Mouse (Mus musculus) adrenal gland (tissue): ENCODE results near the gene Med10.

Source experiments
- intact Hi-C: fragments of 180-260 bp; cut with DNase I; formaldehyde crosslinking; loops from one replicate; pipeline ENCODE4 v1.15.1; 2025
- long read RNA-seq, 2 experiments: library from polyadenylated mRNA; unstranded; transcript quantifications; one replicate each; pipeline ENCODE4 v2.0.0; 2020; ENCODE audit warnings: borderline replicate concordance in 1 of 2; ENCODE audit not compliant: insufficient replicate concordance in 1 of 2

Med10 gene
- long read RNA-seq, experiment 1, transcript Med10-201 (4 exons, 913 nt), result major isoform, 51 of 55 reads
- long read RNA-seq, experiment 1, partial matches to known transcripts, result 0 of 55 reads
- long read RNA-seq, experiment 1, other reads (novel, unspliced or antisense), result 1 of 55 reads
- long read RNA-seq, experiment 2, transcript Med10-201 (4 exons, 913 nt), result major isoform, 78 of 89 reads
- long read RNA-seq, experiment 2, partial matches to known transcripts, result 0 of 89 reads
- long read RNA-seq, experiment 2, other reads (novel, unspliced or antisense), result 4 of 89 reads

DNA sequence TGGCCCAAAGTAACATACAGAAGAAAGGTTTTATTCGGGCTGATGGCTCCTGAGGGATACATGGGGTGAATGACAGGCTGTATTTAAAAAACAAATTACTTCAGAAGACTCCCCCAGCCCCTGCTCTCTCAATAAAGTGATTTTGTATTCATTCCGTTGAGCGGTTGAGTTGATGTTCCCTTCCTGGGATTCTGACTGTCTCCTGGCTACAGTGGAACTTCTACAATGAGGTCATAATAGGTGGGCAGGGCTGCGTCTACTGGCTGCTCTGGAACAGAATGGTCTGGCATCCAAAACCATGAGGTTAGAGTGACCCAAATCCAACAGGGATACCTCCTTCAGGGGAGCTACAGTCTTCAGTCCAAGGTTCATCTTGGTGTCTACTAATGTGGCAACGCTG is at the start of gene Med10:
Med10 (plus strand) TSS at position 301 of the 400 bp plus-strand sequence.
- intact Hi-C loops, result no loop called here

GRCm38 (mm10) chr13:69752875-69753274 is 49.3 kb upstream of the Med10 start:
- intact Hi-C loops, result no loop called here

- intact Hi-C loops, result no loop called here
These were observed 43.2 kb upstream of the Med10 start for GRCm38 (mm10) chr13:69758979-69759378.

GRCm38 (mm10) chr13:69761393-69761792 is 40.8 kb upstream of the Med10 start:
- intact Hi-C loops, result no loop called here

GRCm38 (mm10) chr13:69764646-69765045 is 37.5 kb upstream of the Med10 start:
- intact Hi-C loops, result no loop called here

GRCm38 (mm10) chr13:69768152-69768551 is 34.0 kb upstream of the Med10 start:
- intact Hi-C loops, result no loop called here

DNA sequence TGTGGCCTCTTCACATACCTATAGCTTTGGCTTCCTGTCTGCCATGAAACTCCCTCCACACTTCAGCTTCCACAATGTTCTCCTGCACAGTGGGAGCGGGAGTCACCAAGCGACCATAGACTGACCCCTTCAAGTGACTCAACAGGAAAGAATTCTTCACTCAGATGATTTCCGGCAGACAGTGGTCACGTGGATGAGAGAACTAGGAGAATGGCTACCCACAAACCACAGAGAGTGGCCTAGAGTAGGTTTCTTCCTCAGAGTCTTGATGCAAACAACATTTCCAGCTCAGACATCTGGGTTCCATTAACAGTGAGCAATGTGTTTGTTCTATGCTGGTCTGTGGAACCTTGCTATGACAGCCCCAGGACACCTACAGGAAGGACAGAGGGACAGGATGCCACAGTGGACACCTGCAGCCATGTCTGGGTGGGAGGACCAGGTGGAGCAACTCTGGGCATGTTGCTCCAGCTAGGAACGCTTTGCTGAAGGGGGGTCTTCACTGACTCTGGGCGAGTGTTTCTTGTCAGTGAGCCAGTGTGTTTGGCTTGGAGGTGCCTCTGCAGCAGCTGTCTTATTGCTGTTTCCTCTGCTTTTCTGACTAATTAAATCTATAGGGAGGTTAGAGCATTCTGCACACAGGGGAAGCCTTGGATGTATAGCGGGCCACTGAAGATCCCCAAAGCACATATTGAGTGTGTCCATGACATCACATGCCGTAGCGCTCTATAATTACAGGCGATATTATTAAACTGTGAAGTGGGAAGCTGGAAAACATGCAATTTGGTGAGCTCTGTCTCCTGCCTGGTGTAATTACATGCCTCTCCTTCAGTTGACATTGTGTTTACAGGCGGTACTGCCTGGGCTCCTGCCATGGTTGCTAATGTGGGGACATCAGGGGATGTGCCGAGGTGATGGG is 31.4 kb upstream of the Med10 start:
- intact Hi-C loops, result no loop called here

DNA sequence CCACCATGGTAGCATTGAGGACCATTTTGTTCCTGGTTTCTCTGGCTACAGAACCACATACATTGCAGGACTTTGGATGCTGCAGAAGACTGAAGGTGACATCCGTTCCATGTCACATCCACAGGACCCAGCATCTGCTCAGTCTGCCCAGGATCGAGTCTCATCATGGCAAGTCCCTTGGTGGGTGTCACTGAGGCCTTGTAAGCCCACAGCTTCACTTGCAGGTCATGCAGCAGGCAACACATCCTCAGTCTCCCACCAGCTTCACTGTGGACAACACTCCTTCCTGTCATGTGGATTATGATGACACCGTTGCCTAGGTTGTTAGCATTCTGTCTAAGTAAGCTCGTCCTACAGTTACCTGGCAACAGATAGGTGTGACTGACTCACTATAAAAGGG is 29.8 kb upstream of the Med10 start:
- intact Hi-C loops, result no loop called here

DNA sequence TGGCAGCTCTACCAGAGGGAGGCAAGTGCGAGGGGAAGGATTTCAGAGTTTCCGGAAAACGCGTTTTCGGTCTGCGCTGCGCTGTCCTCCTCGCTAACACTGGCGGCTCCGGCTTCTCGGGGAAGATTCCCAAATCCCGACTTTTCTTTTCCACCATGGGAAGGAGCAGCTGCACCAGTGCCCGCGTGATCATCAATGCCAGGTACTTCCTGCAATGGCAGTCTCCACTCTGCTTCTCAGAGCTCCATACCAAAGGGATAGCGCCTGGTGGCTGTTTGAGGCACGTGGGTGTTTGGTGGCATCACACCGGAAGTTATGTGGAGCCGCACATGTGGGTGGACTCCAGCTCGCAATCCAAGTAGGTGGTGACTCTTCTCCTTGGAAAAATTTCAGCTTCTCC is 24.0 kb upstream of the Med10 start:
- intact Hi-C loops, result no loop called here

- intact Hi-C loops, result no loop called here
These were observed 13.5 kb upstream of the Med10 start for GRCm38 (mm10) chr13:69788704-69789103.

DNA sequence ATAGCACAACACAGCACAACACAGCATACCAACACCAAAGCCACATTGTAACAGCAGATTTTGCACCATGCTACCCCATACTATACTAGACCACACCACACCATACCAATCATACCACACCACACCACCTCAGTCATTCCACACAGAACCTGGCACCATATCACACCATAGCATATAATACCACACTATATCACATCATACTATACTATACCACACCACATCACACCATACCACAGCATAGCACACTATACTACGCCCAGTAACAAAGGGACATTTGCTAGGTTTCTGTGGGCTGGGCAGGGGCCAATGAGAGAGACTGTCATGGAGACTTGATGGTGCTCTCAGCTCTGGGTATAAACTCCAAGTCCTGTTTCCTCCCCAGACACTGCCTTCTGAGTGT is 10.4 kb upstream of the Med10 start:
- intact Hi-C loops, result no loop called here

GRCm38 (mm10) chr13:69792541-69793009 is 9.6 kb upstream of the Med10 start:
- intact Hi-C loops, result no loop called here

- intact Hi-C loops, result no loop called here
These were observed 7.4 kb upstream of the Med10 start for GRCm38 (mm10) chr13:69794808-69795207.

DNA sequence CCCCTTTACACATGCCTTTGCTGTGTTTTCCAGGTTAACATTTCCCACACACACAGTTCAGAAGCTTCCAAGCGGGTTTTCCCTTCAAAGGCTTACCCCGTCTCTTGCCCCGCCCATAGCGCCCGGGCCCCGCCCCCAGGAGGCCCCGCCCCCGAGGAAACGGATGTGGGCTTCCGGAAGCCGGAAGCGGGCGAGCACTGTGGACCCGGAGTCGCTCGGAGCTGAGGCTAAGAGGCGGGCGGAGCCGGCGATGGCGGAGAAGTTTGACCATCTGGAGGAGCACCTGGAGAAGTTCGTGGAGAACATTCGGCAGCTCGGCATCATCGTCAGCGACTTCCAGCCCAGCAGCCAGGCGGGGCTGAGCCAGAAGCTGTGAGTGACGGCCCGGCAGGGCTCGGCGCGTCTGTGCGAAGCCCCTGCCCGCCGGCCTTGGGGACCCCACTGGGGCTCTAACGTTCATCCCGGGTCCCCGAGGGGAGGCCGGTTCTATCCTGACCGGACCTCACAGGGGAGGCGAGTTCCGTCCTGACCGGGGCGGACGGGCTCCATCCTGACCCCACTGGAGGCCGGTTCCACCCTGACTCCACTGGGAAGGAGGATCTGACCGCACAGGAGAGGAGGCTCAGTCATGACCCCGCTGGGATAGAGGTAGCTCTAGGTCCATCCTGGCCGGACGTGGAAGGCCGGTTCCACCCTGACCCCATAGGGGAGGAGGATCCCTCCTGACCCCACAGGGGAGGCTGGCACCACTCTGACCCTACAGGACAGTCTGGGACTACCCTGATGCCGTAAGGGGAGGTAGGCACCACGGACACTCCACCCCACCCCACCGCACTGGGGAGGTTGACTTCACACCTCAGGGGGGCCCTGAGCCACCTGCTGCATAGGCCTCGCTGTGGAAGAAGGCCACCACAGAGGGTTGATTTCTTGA is 7.8 kb downstream of the Med10 start:
- intact Hi-C loops, result no loop called here

- intact Hi-C loops, result no loop called here
These were observed 8.9 kb downstream of the Med10 start for GRCm38 (mm10) chr13:69810936-69811680.

DNA sequence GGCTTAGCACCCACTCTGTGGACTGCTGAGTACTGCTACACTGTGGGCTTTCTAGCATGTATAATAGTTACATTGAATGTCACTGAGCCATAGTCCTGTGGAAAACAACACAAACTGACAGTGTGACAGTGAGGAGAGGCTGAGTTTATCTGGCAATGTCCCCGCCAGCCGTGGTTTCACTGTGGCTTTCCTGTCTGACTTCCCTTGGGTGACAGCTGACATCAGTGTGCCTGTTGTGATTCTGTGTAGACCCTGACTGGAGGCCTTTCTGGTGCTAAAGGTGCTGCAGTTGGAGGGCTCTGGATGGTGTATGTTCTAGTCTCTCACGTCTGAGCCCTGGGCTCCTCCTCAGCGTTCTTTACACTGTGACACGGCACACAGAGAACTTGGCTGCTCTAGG is 11.7 kb downstream of the Med10 start:
- intact Hi-C loops, result no loop called here

- intact Hi-C loops, result no loop called here
These were observed 16.1 kb downstream of the Med10 start for GRCm38 (mm10) chr13:69818306-69818705.

- intact Hi-C loops, result loop anchor here (10.0 kb wide), 1 partner anchor 336 kb away; no protein-coding TSS in a partner anchor
These were observed 19.1 kb downstream of the Med10 start for GRCm38 (mm10) chr13:69821169-69821822.

DNA sequence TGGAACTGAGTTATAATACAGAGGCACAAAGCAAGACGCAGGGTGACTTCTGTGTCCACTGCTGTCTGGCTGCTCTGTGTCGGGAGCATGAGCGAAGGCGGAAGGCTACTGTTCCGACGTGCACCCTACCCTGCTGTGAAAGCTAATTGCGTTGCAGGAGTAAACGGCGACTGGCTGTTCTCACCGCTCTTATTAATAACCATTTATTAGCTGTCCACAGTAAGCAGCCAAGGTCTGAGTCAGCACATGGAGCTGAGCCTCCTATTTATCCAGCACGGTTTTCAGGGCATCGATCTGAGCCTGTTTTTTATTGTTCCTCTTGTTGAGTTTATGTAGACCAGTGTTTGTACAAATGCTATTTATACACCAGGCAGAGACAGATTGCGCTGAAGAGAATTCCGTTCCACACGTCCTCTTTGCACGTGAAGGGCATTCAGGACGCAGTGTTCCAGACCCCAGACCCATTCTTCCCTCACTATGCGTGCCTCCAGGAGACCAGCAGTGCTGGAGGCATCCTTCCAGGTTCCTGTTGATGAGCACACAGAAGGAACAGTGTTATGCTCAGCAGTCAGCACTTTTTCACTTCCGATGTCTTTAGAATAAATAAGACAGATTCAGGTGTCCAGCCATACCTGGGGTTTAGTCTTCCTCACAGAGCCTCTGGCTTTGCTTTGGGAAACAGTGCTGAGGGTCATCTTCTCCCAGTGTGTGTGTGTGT is 21.9 kb downstream of the Med10 start:
- intact Hi-C loops, result loop anchor here (10.0 kb wide), 1 partner anchor 339 kb away; no protein-coding TSS in a partner anchor
